Mouse (Mus musculus): ENCODE results near the gene Dnaaf3.
A peak's percentile ranks its signal among the peaks of the same experiment; 100 is the strongest.
"Not testable (repeated sequence)": the region's sequence is repeated elsewhere in the genome, so short reads cannot be mapped to it uniquely, and the experiment has no call there.

Dnaaf3 gene

GRCm38 (mm10) chr7:4532005-4532729 lies at the start of gene Dnaaf3:
TSS of gene Dnaaf3 (minus strand) at chr7:4532453.
- no peak for DNase-seq (ENCODE audit: low read depth)

- DNase-seq (ENCODE audit: low read depth): not testable (repeated sequence)
Measured at GRCm38 (mm10) chr7:4581481-4581880, 49.2 kb upstream of the Dnaaf3 start.

GRCm38 (mm10) chr7:4572361-4572760 lies 40.1 kb upstream of the Dnaaf3 start:
- DNase-seq (ENCODE audit: low read depth): not testable (repeated sequence)

DNA sequence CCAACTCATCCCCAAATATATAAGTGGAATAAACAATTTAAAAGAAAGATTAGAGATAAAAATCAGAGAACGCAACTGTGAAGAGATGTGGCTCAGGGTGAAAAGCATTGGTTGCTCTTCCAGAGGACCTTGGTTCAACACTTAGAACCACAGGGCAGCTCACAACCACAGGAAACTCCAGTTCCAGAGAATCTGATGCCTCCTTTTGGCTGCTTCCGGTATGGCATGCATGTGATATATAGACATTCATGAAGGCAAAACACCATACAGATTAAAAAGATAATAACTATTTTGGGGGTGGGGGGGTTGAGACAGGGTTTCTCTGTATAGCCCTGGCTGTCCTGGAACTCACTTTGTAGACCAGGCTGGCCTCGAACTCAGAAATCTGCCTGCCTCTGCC lies 30.4 kb upstream of the Dnaaf3 start:
- peak; percentile 33 for DNase-seq (ENCODE audit: low read depth)

- DNase-seq (ENCODE audit: low read depth): no peak
Measured at GRCm38 (mm10) chr7:4557167-4557560, 24.9 kb upstream of the Dnaaf3 start.

DNA sequence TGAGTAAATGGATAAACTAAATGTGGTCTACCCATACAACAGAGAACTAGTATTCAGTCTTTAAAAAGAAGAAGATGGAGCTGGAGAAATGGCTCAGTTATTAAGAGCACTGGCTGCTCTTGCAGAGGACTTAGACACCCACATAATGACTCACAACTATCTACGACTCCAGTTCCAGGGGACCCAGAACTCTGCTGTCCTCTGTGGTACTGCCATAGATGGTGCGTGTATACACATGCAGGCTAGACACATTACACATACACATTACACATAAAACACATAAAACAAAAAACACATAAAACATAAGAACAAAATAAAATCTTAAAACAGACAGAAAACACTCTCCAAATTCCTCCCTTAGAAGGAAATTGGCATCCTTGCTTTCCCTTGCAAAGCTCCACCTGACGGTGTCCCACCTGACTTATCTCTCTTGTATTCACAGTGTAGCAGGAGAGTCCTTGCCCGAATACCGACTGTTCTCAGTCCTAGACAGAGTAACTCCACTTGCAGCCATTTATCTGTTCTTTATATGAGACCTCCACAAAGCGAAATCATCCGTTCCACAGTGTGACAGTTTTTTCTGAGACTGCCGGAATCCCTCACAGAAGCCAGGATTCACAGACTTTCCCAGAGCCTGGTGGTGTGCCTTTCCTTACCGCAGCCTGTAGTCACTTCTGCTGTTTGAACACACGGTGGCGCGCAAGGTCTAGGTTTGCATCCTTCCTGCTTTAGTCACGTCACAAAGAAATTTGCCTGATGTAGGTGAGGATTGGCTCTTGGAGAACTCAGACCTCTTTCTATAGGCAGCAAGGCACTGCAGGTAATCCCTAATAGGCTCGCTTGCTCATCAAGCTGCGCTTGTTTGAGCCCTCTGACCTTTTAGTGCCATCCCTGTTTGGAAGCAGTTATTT lies 24.3 kb upstream of the Dnaaf3 start:
- peak; percentile 95 for DNase-seq (ENCODE audit: low read depth)

DNA sequence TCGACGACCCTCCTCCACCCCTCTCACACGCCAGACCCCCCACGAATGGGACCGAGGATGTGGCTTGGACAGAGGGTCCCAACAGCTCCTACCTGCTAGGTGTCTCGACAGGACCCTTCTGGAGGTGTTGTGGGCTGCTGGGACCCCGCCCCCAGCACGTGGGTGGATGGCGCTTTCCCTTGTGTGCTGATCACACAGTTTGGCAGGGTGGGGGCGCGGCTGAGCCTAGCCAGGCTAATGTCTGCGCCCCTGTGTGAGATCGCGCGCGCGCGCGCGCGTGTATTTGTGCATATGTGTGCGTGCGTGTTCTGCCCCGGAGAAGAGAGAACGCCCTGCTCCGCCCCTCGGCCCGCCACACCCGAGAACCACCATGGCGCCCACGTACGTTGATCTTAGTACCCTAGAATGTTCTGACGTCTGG lies 15.0 kb upstream of the Dnaaf3 start, which contains the start of gene Syt5:
Gene Syt5, minus strand, starts transcription at position 321 of the 421 bp plus-strand sequence.
- no peak for DNase-seq (ENCODE audit: low read depth)

DNA sequence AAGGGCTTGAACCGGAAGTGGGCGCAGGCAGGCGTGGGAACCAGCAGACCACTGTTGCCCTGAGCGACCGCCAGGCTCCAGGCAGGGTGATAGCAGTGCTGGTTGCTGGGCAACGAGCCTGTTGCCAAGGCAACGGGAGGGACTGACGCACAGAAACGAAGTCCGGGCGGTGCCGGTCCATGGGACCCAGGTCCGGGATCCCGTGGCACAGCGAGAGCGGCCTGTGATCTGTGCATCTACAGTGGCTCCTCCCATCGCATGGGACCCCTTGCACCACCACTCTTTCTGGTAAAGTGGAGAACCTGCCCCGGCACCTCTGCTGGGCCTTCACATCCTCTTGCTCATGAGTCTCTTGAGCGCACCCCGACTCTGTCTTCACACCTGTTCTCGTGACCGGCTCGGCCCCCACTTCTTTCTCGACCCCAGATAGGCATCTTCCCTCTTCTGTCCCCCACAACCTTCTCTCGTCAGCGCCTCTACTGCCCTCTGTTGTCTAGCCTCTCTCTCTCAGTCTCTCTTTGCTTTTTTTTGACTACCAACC lies 14.4 kb upstream of the Dnaaf3 start:
- peak; percentile 47 for DNase-seq (ENCODE audit: low read depth)

DNA sequence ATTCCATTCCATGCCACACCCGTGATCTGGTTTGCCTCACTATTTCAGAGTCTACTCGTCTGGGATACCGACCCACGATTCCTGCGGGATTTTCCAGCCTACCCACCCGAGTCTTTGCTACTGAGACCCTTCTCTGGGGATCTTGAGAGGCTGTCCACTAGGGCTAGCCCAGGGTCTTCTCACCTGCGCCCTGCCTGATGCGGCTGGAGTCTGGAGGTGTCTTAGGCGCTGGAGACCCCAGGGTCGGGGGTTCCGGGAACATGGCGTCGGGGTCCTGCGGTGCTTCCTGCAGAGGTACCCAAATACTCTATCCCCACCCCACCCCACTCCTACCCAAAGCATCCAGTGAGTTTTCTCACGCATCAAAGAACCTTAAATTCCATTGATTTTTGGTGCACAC lies 13.8 kb upstream of the Dnaaf3 start:
- DNase-seq (ENCODE audit: low read depth): no peak

DNA sequence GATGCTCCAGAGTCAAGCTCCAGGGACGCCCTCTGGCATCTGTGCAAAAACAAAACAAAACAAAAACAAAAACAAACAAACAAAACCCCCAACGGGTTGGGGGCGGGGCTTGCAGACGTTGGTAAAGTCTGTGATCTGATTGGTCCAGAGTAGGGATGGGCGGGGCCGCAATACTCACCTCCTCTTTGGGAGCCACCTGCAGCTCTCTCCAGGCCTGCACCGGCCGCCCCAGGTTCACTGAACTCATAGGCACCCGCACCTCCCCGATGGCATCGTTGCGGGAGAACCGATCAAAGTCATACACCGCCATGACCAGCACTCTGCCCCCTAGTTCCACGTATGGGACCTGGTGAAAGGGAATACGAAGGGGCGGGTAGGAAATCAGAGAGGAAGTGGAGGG lies 9.8 kb upstream of the Dnaaf3 start:
- no peak for DNase-seq (ENCODE audit: low read depth)

DNA sequence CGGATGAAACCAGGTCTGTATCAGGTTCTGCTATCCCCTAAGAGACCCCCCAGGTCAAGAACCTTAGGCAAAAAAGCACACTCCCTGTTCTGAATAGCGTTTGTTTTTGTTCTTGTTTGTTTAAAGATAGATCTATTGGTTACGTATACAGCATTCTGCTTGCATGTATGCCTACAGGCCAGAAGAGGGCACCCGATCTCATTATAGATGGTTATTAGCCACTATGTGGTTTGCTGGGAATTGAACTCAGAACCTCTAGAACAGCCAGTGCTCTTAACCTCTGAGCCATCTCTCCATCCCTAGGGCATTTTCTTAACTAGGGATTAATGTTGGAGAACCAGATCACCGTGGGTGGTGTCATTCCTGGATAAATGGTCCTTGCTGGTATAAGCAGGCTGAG lies 9.1 kb upstream of the Dnaaf3 start:
- DNase-seq (ENCODE audit: low read depth): no peak

DNA sequence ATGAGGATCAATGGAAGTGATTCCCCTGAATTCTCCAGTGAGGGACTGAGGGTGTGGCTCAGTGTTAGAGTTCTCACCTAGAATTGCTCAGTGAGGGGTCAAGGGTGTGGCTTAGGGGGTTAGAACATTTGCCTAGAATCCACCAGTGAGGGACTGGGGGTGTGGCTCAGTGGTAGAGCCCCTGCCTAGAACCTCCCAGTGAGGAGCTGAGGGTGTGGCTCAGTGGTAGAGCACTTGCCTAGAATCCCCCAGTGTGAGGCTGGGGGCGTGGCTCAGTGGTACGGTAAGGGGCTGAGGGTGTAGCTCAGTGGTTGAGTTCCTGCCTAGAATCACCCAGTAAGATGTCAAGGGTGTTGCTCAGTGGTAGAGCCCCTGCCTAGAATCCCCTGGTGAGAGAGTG lies 6.8 kb upstream of the Dnaaf3 start:
- DNase-seq (ENCODE audit: low read depth): no peak

DNA sequence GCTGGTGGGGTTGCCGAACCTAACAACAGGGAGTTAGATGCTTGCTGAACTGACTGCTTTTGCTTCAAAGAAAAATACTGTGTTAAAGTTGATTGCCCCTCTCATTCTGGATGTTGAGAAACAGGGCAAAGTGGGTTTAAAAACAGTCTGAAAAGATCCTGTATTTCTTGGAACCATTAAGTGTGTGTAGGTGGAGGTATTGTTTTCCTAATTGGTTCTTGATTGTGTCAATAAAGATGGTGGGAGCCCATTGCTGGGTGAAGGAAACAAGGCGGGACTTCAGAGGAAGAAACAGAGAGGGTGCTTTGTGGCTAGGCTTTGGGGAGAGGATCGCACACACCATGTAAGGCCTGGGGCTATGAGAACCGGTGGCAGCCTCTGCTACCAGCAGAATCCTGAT lies 4.9 kb upstream of the Dnaaf3 start:
- DNase-seq (ENCODE audit: low read depth): no peak

DNA sequence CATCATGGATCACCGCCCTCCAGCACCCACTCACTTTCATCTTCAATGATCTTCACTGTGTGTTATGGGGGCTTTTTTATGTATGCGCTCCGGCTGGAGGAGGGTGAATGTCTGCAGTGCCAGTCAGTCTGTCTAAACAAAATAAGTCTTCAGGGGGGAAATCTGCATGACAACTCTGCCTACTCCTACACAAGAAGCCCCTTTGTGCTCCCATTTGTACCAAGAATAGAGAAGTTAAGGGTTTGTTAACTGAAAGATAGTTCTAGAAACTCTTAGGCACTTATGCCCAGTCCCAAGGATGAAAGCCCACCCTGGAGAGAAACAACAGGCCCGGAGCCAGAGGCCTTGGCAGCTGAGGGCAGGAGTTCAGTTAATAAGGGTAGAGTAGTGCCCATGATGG lies 4.1 kb upstream of the Dnaaf3 start:
- no peak for DNase-seq (ENCODE audit: low read depth)

- not testable (repeated sequence) for DNase-seq (ENCODE audit: low read depth)
Measured at GRCm38 (mm10) chr7:4530166-4530565, 2.1 kb downstream of the Dnaaf3 start.

DNA sequence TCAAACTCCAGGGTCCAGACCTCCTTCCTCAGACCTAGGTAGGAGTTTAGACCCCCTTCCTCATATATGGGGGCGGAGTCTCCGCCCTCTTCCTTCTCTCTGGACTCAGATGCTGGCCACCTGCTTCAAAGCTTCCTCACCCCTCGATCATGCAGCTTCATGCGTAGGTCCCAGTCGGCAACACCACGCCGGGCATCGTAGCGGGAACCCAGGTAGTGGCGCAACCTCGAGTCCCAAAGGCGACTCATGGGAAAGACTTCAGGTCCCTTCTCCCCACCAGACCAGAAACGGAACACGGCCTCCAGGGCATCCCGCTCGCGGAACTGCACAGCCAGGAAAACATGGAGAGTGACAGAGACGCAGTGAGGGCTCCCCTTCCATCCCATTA lies 5.0 kb downstream of the Dnaaf3 start:
- DNase-seq (ENCODE audit: low read depth): no peak

DNA sequence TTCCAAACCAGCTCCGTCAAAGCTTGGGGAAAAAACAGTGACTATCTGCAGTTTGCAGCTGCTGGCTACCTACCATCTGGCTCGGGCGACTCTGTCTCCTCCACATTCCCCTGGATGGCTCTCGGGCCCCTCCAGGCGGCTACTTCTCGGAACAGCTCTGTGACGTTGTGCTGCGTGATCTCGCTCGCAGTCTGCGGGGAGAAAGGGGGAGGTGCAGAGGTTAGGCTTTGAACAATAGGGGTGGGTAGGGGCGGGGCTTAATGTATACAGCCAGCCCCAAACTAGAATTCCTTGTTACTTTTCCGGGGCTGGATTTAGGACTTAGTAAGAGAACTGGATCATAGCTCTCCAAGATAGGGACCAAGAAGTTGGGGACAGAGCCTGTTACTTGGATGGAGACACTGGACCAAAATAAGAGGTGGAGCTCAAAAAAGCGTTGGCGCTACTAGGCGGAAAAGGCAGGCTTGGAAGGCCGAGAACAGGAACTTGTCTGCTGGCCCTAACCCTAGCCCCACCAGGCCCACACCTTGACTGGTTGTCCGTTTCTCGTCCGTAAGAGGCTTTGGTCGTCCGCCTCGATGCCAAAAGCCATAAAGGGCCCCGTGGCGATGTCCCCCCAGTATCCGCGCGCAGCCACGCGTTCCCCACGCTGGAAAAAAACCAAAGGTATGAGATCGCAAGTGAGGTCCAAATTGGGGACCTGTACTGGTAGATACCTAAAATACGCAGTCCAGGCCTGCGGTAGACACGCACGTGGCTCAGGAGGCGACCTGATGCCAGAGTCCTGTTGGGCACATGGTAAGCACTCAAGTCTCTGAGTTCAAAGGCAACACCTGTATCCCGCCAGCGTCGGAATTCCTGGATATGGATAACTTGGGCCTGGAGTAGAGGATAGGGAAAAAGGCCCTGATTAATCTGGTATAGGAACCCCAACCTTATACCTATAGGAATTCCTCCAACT lies 5.6 kb downstream of the Dnaaf3 start:
- peak; percentile 93 for DNase-seq (ENCODE audit: low read depth)

GRCm38 (mm10) chr7:4524212-4524922 lies 7.9 kb downstream of the Dnaaf3 start, which contains the start of gene Tnni3:
TSS of gene Tnni3 (minus strand) at chr7:4524229.
- DNase-seq (ENCODE audit: low read depth): peak; percentile 86

GRCm38 (mm10) chr7:4523205-4524130 lies 8.8 kb downstream of the Dnaaf3 start:
- no peak for DNase-seq (ENCODE audit: low read depth)

DNA sequence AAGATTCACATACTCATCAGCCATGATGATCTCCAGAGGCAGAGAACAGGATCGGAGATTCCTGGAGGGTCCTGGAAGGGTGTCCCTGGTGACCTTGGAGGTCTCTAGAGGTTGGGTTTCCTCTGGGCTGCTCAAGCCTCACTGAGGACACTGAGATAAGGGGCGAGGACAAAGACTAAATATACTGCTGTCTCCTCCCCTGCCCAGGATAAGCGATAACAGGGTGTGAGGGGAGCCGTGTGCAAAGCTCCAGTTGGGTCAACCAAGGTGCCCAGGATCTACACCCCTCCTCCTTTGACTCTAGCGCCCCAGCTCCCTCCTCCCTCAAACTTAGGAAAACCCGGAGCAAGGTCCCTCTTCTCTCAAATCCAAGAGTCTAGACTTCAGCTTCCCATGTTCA lies 10.0 kb downstream of the Dnaaf3 start:
- DNase-seq (ENCODE audit: low read depth): no peak

All from induced T-regulatory cell, adult 2 months (primary cell).